Mouse (Mus musculus): ENCODE measurements at regions not wholly inside any gene's neighbourhood (a gene's known extent, or its start where the extent isn't known, plus 50 kb on each side); places are given as distances from the start of the nearest gene placed in this dataset.

GRCm38 (mm10) chr10:99941665-99942064 lies 73.8 kb upstream of the Kitl start:
- TF ChIP-seq JUN (IDR thresholded peaks at IDR 0.05; ENCODE audit: insufficient read depth, low read depth, low read length), result no peak
- TF ChIP-seq ZC3H11A (IDR thresholded peaks at IDR 0.05; ENCODE audit: low read depth, low read length), result no peak
- TF ChIP-seq HCFC1 (IDR thresholded peaks at IDR 0.05; ENCODE audit: low read depth, low read length), result no peak
- Histone ChIP-seq H3K79me2 (replicated peaks; ENCODE audit: control insufficient read depth, extremely low read depth, insufficient read depth, poor library complexity, severe bottlenecking) (no peaks in the 10 kb centered on the region), H3K9ac (ENCODE audit: insufficient read depth, low read depth) (no peak overlapping the region), H3K27me3 (replicated peaks) (no peaks in the 10 kb centered on the region), H3K36me3 (replicated peaks in 1 of 2; ENCODE audit: control insufficient read depth in 1 of 2, insufficient read depth in 1 of 2, low read length in 1 of 2) (no peaks in the 10 kb centered on the region), H3K4me3 (replicated peaks in 1 of 3; ENCODE audit: low read depth in 2 of 3, low read length in 2 of 3, poor library complexity in 1 of 3) (no peak overlapping the region), H3K4me1 (ENCODE audit: control insufficient read depth in 1 of 2, insufficient read depth in 2 of 2) (no peaks in the 10 kb centered on the region), H3K9me3 (replicated peaks; ENCODE audit: low read length) (peaks cover 47% of the 10 kb centered on the region), H3K4me2 (ENCODE audit: insufficient read depth, low read depth, poor library complexity, severe bottlenecking) (no peak overlapping the region), H3K27ac (ENCODE audit: insufficient read depth, low read depth) (no peak overlapping the region)
- dilution Hi-C loops (cut with MboI; ENCODE audit: extremely low pct_ligation_motif_present, extremely low pct_unique_long_range_greater_than_20kb, low sequenced_read_pairs), result no loop called here
- in situ Hi-C loops (cut with MboI; ENCODE audit: low pct_ligation_motif_present, low pct_unique_long_range_greater_than_20kb, low sequenced_read_pairs), result no loop called here
- no peak for DNase-seq (ENCODE audit: extremely low read depth)

GRCm38 (mm10) chr10:99938901-99939300 lies 76.5 kb upstream of the Kitl start:
- in situ Hi-C loops (cut with MboI; ENCODE audit: low pct_ligation_motif_present, low pct_unique_long_range_greater_than_20kb, low sequenced_read_pairs), result no loop called here
- no peak overlapping the region for H3K27ac ChIP-seq (ENCODE audit: insufficient read depth, low read depth)
- dilution Hi-C loops (cut with MboI; ENCODE audit: extremely low pct_ligation_motif_present, extremely low pct_unique_long_range_greater_than_20kb, low sequenced_read_pairs), result no loop called here

GRCm38 (mm10) chr10:99937921-99938618 lies 77.4 kb upstream of the Kitl start:
- Histone ChIP-seq H3K4me3 (replicated peaks in 1 of 3; ENCODE audit: low read depth in 2 of 3, low read length in 2 of 3, poor library complexity in 1 of 3) (no peak overlapping the region), H3K4me2 (ENCODE audit: insufficient read depth, low read depth, poor library complexity, severe bottlenecking) (no peak overlapping the region), H3K36me3 (replicated peaks in 1 of 2; ENCODE audit: control insufficient read depth in 1 of 2, insufficient read depth in 1 of 2, low read length in 1 of 2) (no peaks in the 10 kb centered on the region), H3K4me1 (ENCODE audit: control insufficient read depth in 1 of 2, insufficient read depth in 2 of 2) (no peaks in the 10 kb centered on the region), H3K9ac (ENCODE audit: insufficient read depth, low read depth) (no peak overlapping the region), H3K27ac (ENCODE audit: insufficient read depth, low read depth) (no peak overlapping the region), H3K27me3 (replicated peaks) (no peaks in the 10 kb centered on the region), H3K79me2 (replicated peaks; ENCODE audit: control insufficient read depth, extremely low read depth, insufficient read depth, poor library complexity, severe bottlenecking) (no peaks in the 10 kb centered on the region), H3K9me3 (replicated peaks; ENCODE audit: low read length) (peaks cover 40% of the 10 kb centered on the region)
- dilution Hi-C loops (cut with MboI; ENCODE audit: extremely low pct_ligation_motif_present, extremely low pct_unique_long_range_greater_than_20kb, low sequenced_read_pairs), result no loop called here
- TF ChIP-seq EP300 (IDR thresholded peaks at IDR 0.05; ENCODE audit: low read length), result no peak
- TF ChIP-seq SIN3A (IDR thresholded peaks at IDR 0.05; ENCODE audit: low read length), result no peak
- TF ChIP-seq USF2 (conservative IDR thresholded peaks at IDR 0.05; ENCODE audit: low read depth, low read length), result no peak
- TF ChIP-seq MAX (IDR thresholded peaks at IDR 0.05; ENCODE audit: low read length), result no peak
- no peak for TF ChIP-seq JUND (conservative IDR thresholded peaks at IDR 0.05; ENCODE audit: low read depth, low read length)
- TF ChIP-seq NELFE (IDR thresholded peaks at IDR 0.05; ENCODE audit: low read depth, low read length), result no peak
- TF ChIP-seq E2F4 (IDR thresholded peaks at IDR 0.05; ENCODE audit: insufficient replicate concordance, low read depth, low read length), result no peak
- TF ChIP-seq CTCF (conservative IDR thresholded peaks at IDR 0.05 in 1 of 2, IDR thresholded peaks at IDR 0.05 in 1 of 2; ENCODE audit: low read depth in 2 of 2, low read length in 2 of 2), result no peak
- TF ChIP-seq SMC3 (IDR thresholded peaks at IDR 0.05; ENCODE audit: low read depth, low read length), result no peak
- no peak for TF ChIP-seq POLR2AphosphoS2 (IDR thresholded peaks at IDR 0.05; ENCODE audit: low read depth, low read length)
- TF ChIP-seq ZC3H11A (IDR thresholded peaks at IDR 0.05; ENCODE audit: low read depth, low read length), result no peak
- no peak for TF ChIP-seq ZMIZ1 (IDR thresholded peaks at IDR 0.05; ENCODE audit: low read depth, low read length)
- no peak for TF ChIP-seq TCF12 (IDR thresholded peaks at IDR 0.05; ENCODE audit: low read depth, low read length)
- TF ChIP-seq ZNF384 (IDR thresholded peaks at IDR 0.05; ENCODE audit: low read depth, low read length), result no peak
- TF ChIP-seq NRF1 (IDR thresholded peaks at IDR 0.05; ENCODE audit: low read depth, low read length), result no peak
- no peak for TF ChIP-seq BHLHE40 (IDR thresholded peaks at IDR 0.05; ENCODE audit: low read depth, low read length)
- in situ Hi-C loops (cut with MboI; ENCODE audit: low pct_ligation_motif_present, low pct_unique_long_range_greater_than_20kb, low sequenced_read_pairs), result no loop called here
- DNase-seq (ENCODE audit: extremely low read depth), result no peak

More at GRCm38 (mm10) chr10:99938901-99939300, 76.5 kb upstream of the Kitl start:
- H3K4me1 ChIP-seq (ENCODE audit: control insufficient read depth in 1 of 2, insufficient read depth in 2 of 2), result no peaks in the 10 kb centered on the region
- TF ChIP-seq POLR2A (IDR thresholded peaks at IDR 0.05; ENCODE audit: low read depth, low read length), result no peak
- no peak for TF ChIP-seq MAX (IDR thresholded peaks at IDR 0.05; ENCODE audit: low read length)
- TF ChIP-seq CTCF (conservative IDR thresholded peaks at IDR 0.05 in 1 of 2, IDR thresholded peaks at IDR 0.05 in 1 of 2; ENCODE audit: low read depth in 2 of 2, low read length in 2 of 2), result no peak
- no peak for TF ChIP-seq UBTF (IDR thresholded peaks at IDR 0.05; ENCODE audit: low read depth, low read length)
- TF ChIP-seq CHD2 (IDR thresholded peaks at IDR 0.05; ENCODE audit: low read length), result no peak
- no peak for TF ChIP-seq HCFC1 (IDR thresholded peaks at IDR 0.05; ENCODE audit: low read depth, low read length)
- TF ChIP-seq RCOR1 (conservative IDR thresholded peaks at IDR 0.05; ENCODE audit: low read depth, low read length), result no peak
- TF ChIP-seq NRF1 (IDR thresholded peaks at IDR 0.05; ENCODE audit: low read depth, low read length), result no peak
- TF ChIP-seq KAT2A (IDR thresholded peaks at IDR 0.05; ENCODE audit: insufficient replicate concordance, low read length), result no peak
- no peak for TF ChIP-seq POLR2AphosphoS2 (IDR thresholded peaks at IDR 0.05; ENCODE audit: low read depth, low read length)
- no peak for TF ChIP-seq ZNF384 (IDR thresholded peaks at IDR 0.05; ENCODE audit: low read depth, low read length)
- no peak for TF ChIP-seq ELF1 (IDR thresholded peaks at IDR 0.05; ENCODE audit: low read depth, low read length)
- no peak for TF ChIP-seq BHLHE40 (IDR thresholded peaks at IDR 0.05; ENCODE audit: low read depth, low read length)
- TF ChIP-seq ZC3H11A (IDR thresholded peaks at IDR 0.05; ENCODE audit: low read depth, low read length), result no peak
- no peak for TF ChIP-seq JUN (IDR thresholded peaks at IDR 0.05; ENCODE audit: insufficient read depth, low read depth, low read length)
- TF ChIP-seq ZKSCAN1 (IDR thresholded peaks at IDR 0.05; ENCODE audit: borderline replicate concordance, low read depth, low read length), result no peak
- no peak for TF ChIP-seq MYC (IDR thresholded peaks at IDR 0.05; ENCODE audit: low read depth, low read length)
- DNase-seq (ENCODE audit: extremely low read depth), result no peak
- no peak overlapping the region for H3K4me2 ChIP-seq (ENCODE audit: insufficient read depth, low read depth, poor library complexity, severe bottlenecking)
- no peak overlapping the region for H3K4me3 ChIP-seq (replicated peaks in 1 of 3; ENCODE audit: low read depth in 2 of 3, low read length in 2 of 3, poor library complexity in 1 of 3)
- no peaks in the 10 kb centered on the region for H3K36me3 ChIP-seq (replicated peaks in 1 of 2; ENCODE audit: control insufficient read depth in 1 of 2, insufficient read depth in 1 of 2, low read length in 1 of 2)
- H3K27me3 ChIP-seq (replicated peaks), result no peaks in the 10 kb centered on the region
- H3K9ac ChIP-seq (ENCODE audit: insufficient read depth, low read depth), result no peak overlapping the region
- H3K9me3 ChIP-seq (replicated peaks; ENCODE audit: low read length), result peaks cover 41% of the 10 kb centered on the region
- no peaks in the 10 kb centered on the region for H3K79me2 ChIP-seq (replicated peaks; ENCODE audit: control insufficient read depth, extremely low read depth, insufficient read depth, poor library complexity, severe bottlenecking)

Data from CH12.LX (cell line).